Mouse (Mus musculus) hindbrain, embryonic 14.5 days (tissue): ENCODE results near the gene Apln. TPM values are rescaled to one million over a fixed set of nuclear protein-coding genes. Genes with fewer than 3 reads are reported as not detected.

Source experiments
- ATAC-seq: fragments of 200-750 bp; cut with Nextera tagmentation; 2 replicates; pipeline ENCODE4 v1.8.0; 2017; ENCODE audit warnings: moderate number of reproducible peaks, mild to moderate bottlenecking, moderate TSS enrichment, moderate library complexity; ENCODE audit not compliant: low FRiP score
- DNase-seq: peaks from one replicate; pipeline ENCODE4 v3.0.0-alpha.2; 2015; ENCODE audit warnings: low spot score
- H3K27ac ChIP-seq: fragments of 300-500 bp; sonication (generic); 2 replicates; pipeline ENCODE4 v1.5.1; 2014; ENCODE audit warnings: mild to moderate bottlenecking, moderate library complexity
- H3K27me3 ChIP-seq: fragments of 300-500 bp; sonication (generic); 2 replicates; pipeline ENCODE4 v1.6.1; 2014; ENCODE audit warnings: mild to moderate bottlenecking, low read length, mixed read lengths; ENCODE audit not compliant: control insufficient read depth, insufficient read depth
- H3K36me3 ChIP-seq: fragments of 300-500 bp; sonication (generic); replicated peaks from 2 replicates; pipeline ENCODE4 v1.6.1; 2014; ENCODE audit not compliant: control insufficient read depth, insufficient read depth
- H3K4me1 ChIP-seq: fragments of 300-500 bp; sonication (generic); replicated peaks from 2 replicates; pipeline ENCODE4 v1.6.1; 2014; ENCODE audit warnings: antibody characterized with exemption, low read length, mixed read lengths; ENCODE audit not compliant: control insufficient read depth, insufficient read depth
- H3K4me2 ChIP-seq: fragments of 300-500 bp; sonication (generic); replicated peaks from 2 replicates; pipeline ENCODE4 v1.6.1; 2014; ENCODE audit warnings: mild to moderate bottlenecking, moderate library complexity
- H3K4me3 ChIP-seq: fragments of 300-500 bp; sonication (generic); replicated peaks from 2 replicates; pipeline ENCODE4 v1.5.1; 2014; ENCODE audit warnings: mild to moderate bottlenecking, low read length
- H3K9ac ChIP-seq: fragments of 300-500 bp; sonication (generic); 2 replicates; pipeline ENCODE4 v1.6.1; 2014
- H3K9me3 ChIP-seq: fragments of 300-500 bp; sonication (generic); 2 replicates; pipeline ENCODE4 v1.6.1; 2016; ENCODE audit warnings: low read length; ENCODE audit not compliant: control insufficient read depth
- WGBS: fragments of 180-500 bp; shearing (Covaris S2); extraction: QIAGEN DNeasy Blood & Tissue Kit; methylation state at CpG from one replicate; pipeline ENCODE4 v1.1.7; 2014; 5-methylcytosine and 5-hydroxymethylcytosine counted together
- polyA plus RNA-seq: library from polyadenylated mRNA; unstranded; fragments of >200 nt; fragmentation: Nextera tagmentation; extraction: Ambion mirVana; gene quantifications from 2 replicates; pipeline ENCODE4 v1.2.1, GENCODE M21; 2014

Gene Apln
- polyA plus RNA-seq, 1 experiment from 2014 or later = 1.7 TPM

DNA sequence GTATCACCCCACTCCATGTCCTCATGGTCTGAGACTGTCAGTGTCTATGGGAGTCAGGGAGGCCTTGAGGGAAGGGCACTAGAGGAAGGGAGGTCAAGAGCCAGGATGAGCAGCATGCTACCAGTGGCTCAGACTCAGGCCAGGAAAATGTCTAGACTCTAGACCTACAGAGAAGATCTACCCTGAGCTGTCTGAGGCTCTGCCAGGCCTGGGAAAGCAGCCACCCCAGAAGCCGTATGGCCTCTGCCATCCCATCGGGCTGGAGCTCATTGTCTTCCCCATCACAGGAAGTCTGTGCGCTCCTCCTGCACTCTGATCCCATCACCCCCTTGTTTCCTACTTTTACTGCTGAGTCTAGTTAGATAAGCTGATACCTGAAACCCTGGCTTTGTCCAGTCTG lies 4.1 kb downstream of the Apln start:
- no peaks in the 10 kb centered on the region for H3K4me1 ChIP-seq
- H3K36me3 ChIP-seq = no peaks in the 10 kb centered on the region
- no peak for ATAC-seq
- H3K9me3 ChIP-seq = no peaks in the 10 kb centered on the region
- H3K27ac ChIP-seq = no peak overlapping the region
- peaks cover 18% of the 10 kb centered on the region; the same call in 1 of the 2 replicates for H3K27me3 ChIP-seq
- H3K4me3 ChIP-seq = no peak overlapping the region
- no peak overlapping the region for H3K4me2 ChIP-seq
- no peak overlapping the region for H3K9ac ChIP-seq
- WGBS = 79% methylated on average over 3 of the region's 3 CpGs
- DNase-seq = no peak

DNA sequence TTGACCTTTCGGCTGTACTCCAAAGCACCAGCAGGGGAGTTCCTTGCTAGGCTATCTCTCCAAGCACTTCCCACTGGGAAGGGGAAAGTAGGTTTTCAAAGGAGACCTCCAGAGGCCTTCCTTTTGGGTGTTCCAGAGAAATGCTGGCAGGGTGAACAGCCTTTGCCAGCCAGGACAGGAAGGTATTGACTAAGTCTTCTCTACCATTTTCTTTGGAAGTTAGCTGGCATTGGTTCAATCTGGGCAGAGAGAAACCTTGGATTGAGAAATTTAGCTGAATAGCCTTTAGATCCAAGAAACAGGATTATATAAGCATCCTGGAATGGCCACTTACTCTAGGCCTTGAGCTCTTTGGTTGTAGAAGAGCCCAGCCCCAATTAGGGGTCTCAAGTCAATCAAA lies 11.8 kb downstream of the Apln start:
- WGBS = 65% methylated on average over 1 of the region's 1 CpGs

DNA sequence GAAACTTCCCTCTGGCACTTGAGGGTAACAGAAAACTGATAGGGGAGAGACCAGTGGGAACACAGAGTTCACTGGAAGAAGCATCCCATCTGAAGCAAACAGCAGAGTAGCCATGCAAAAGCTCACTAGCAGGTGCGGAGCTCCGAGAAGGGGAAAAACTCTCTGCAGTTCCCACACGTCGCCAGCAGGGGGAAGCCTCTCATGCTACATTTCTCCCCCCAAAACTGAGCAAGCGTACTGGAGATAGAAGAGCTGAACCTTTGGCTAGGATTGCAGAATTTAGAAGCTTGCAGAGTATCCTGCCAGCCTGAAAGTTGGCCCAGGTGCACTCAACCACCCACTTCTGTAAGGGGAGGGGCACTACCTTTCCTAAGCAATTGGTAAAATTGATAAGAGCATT lies 14.7 kb downstream of the Apln start:
- Histone ChIP-seq H3K4me2 (no peak overlapping the region), H3K27ac (no peak overlapping the region), H3K27me3 (peaks cover 18% of the 10 kb centered on the region), H3K9me3 (no peaks in the 10 kb centered on the region), H3K36me3 (no peaks in the 10 kb centered on the region), H3K4me1 (peaks cover 15% of the 10 kb centered on the region), H3K9ac (no peak overlapping the region), H3K4me3 (no peak overlapping the region)
- ATAC-seq = peak; percentile 32; the same call in 1 of the 2 replicates
- WGBS = 12% methylated on average over 5 of the region's 5 CpGs
- DNase-seq = peak; percentile 78

More for the DNA sequence above, 11.8 kb downstream of the Apln start:
- Histone ChIP-seq H3K9ac (no peak overlapping the region), H3K36me3 (no peaks in the 10 kb centered on the region), H3K9me3 (no peaks in the 10 kb centered on the region), H3K27ac (no peak overlapping the region), H3K4me3 (no peak overlapping the region), H3K4me1 (no peaks in the 10 kb centered on the region), H3K27me3 (peaks cover 17% of the 10 kb centered on the region), H3K4me2 (no peak overlapping the region)
- ATAC-seq = no peak
- DNase-seq = no peak

DNA sequence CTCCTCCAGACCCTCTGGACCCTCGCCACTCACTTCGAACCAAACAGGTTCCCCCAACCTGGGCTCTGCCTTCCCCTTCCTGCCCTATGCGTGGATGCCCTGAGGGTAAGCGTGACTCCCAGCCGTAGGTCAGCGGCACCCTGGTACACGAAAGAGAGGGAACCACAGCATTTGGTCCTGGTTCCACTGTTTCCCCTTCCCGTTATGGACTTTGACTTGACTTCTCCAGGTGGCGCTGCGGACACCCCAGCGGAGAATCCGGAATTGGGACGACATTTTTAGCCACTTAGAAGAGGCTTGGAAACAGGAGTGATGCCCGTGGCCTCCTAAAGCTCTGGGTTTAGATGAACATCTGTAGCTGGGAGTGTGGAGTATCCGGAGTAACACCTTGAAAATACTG lies 15.3 kb downstream of the Apln start:
- WGBS = 48% methylated on average over 15 of the region's 15 CpGs
- no peak for DNase-seq
- no peak for ATAC-seq

GRCm38 (mm10) chrX:48016906-48017601 lies 17.6 kb downstream of the Apln start:
- 37% methylated on average over 7 of the region's 7 CpGs for WGBS
- ATAC-seq = peak; percentile 88
- Histone ChIP-seq H3K36me3 (no peaks in the 10 kb centered on the region), H3K9ac (no peak overlapping the region), H3K4me2 (no peak overlapping the region), H3K4me3 (no peak overlapping the region), H3K27ac (peak overlapping the region; percentile 14), H3K9me3 (no peaks in the 10 kb centered on the region), H3K27me3 (peaks cover 18% of the 10 kb centered on the region), H3K4me1 (peaks cover 15% of the 10 kb centered on the region)
- peak; percentile 72 for DNase-seq

More for the DNA sequence above, 15.3 kb downstream of the Apln start:
- H3K36me3 ChIP-seq = no peaks in the 10 kb centered on the region
- peaks cover 18% of the 10 kb centered on the region for H3K27me3 ChIP-seq
- no peak overlapping the region for H3K27ac ChIP-seq
- H3K4me1 ChIP-seq = peaks cover 15% of the 10 kb centered on the region
- H3K9me3 ChIP-seq = no peaks in the 10 kb centered on the region
- no peak overlapping the region for H3K4me2 ChIP-seq
- H3K9ac ChIP-seq = no peak overlapping the region
- no peak overlapping the region for H3K4me3 ChIP-seq

DNA sequence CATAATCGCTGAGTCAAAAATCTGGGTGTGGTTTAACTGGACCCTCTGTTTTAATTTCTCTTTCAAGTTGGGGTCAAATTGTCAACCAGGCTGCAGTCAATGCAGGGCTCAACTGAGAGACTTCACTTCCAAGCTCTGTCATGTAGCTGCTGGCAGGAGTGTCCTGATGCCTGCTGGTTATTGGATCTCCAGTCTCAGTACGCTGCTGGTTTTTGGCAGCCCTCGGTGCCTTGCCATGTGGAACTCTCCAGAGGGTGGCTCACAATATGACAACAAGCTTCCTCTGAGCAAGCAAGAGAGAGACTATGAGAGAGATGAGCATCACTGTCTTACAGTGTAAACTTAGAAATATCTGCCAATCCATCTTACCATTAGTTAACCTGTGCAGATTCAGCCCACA lies 23.0 kb downstream of the Apln start:
- DNase-seq = no peak
- Histone ChIP-seq H3K4me1 (peaks cover 7% of the 10 kb centered on the region; the same call in 1 of the 2 replicates), H3K4me3 (no peak overlapping the region), H3K9me3 (no peaks in the 10 kb centered on the region), H3K36me3 (no peaks in the 10 kb centered on the region), H3K4me2 (no peak overlapping the region), H3K9ac (no peak overlapping the region), H3K27ac (no peak overlapping the region), H3K27me3 (no peaks in the 10 kb centered on the region)
- WGBS = 93% methylated on average over 3 of the region's 3 CpGs
- no peak for ATAC-seq

- Histone ChIP-seq H3K36me3 (no peaks in the 10 kb centered on the region), H3K4me3 (no peak overlapping the region), H3K9ac (no peak overlapping the region), H3K9me3 (no peaks in the 10 kb centered on the region), H3K27ac (no peak overlapping the region), H3K4me2 (no peak overlapping the region), H3K4me1 (no peaks in the 10 kb centered on the region), H3K27me3 (no peaks in the 10 kb centered on the region)
- 52% methylated on average over 8 of the region's 8 CpGs for WGBS
- ATAC-seq (no peak), DNase-seq (no peak)
Observed at GRCm38 (mm10) chrX:48006062-48006461, 28.6 kb downstream of the Apln start.

DNA sequence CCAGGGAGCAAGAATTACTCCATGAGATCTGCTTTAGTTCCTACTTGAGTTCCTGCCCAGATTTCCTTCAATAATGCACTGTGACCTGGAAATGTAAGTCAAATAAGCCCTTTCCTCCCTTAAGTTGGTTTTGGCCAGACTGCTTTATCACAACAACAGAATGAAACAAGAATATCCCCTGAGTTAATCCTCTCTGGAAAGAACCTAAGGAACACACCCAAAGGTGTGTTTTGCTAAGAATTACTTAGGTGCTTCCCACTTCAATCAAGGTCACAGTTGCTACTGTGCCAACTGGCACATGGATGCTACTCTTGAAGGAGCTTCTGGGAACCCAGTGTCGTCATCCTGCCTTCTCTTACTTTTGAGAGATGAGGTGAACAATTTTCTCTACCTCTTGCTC lies 29.9 kb downstream of the Apln start:
- H3K9ac ChIP-seq = no peak overlapping the region
- no peak overlapping the region for H3K4me2 ChIP-seq
- no peaks in the 10 kb centered on the region for H3K4me1 ChIP-seq
- ATAC-seq = no peak
- no peak overlapping the region for H3K4me3 ChIP-seq
- WGBS = 86% methylated on average over 1 of the region's 1 CpGs
- H3K27ac ChIP-seq = no peak overlapping the region
- no peaks in the 10 kb centered on the region for H3K9me3 ChIP-seq
- no peaks in the 10 kb centered on the region for H3K27me3 ChIP-seq
- DNase-seq = no peak
- no peaks in the 10 kb centered on the region for H3K36me3 ChIP-seq

DNA sequence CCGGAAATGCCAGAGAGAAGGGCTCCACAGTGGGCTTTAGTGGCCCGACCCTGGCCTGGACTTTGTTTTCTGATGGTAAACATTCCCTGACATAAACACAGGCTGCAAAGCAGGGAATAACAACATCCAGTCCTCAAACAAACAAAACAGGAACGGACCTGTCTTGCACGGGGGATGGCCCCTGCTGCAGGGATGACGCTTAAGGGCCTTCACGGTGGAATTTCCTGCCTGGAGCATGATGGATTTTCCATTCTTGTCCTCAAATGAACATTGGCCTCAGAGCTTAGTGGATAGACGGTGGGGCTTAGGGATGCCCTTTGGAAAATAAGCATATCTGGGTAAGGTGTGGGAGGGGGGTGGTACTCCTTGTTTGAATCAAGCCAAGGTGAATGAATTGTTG lies 33.5 kb downstream of the Apln start:
- Histone ChIP-seq H3K4me1 (no peaks in the 10 kb centered on the region), H3K9me3 (no peaks in the 10 kb centered on the region), H3K4me3 (no peak overlapping the region), H3K4me2 (no peak overlapping the region), H3K36me3 (no peaks in the 10 kb centered on the region), H3K9ac (no peak overlapping the region), H3K27me3 (no peaks in the 10 kb centered on the region), H3K27ac (no peak overlapping the region)
- 84% methylated on average over 7 of the region's 7 CpGs for WGBS
- ATAC-seq = no peak
- DNase-seq = no peak

- Histone ChIP-seq H3K36me3 (no peaks in the 10 kb centered on the region), H3K9me3 (no peaks in the 10 kb centered on the region), H3K27me3 (no peaks in the 10 kb centered on the region), H3K9ac (no peak overlapping the region), H3K4me2 (no peak overlapping the region), H3K4me3 (no peak overlapping the region), H3K4me1 (no peaks in the 10 kb centered on the region; the same call in 1 of the 2 replicates), H3K27ac (no peak overlapping the region)
- ATAC-seq (no peak), DNase-seq (no peak)
- 86% methylated on average over 8 of the region's 8 CpGs for WGBS
Observed at GRCm38 (mm10) chrX:47998412-47998811, 36.2 kb downstream of the Apln start.
